Mouse (Mus musculus): ENCODE measurements at regions not wholly inside any gene's neighbourhood (a gene's known extent, or its start where the extent isn't known, plus 50 kb on each side); places are given as distances from the start of the nearest gene placed in this dataset.

GRCm38 (mm10) chr5:133907442-133907841 is 192.1 kb upstream of the Castor2 start:
- TF ChIP-seq GATA1 (IDR thresholded peaks at IDR 0.05; ENCODE audit: borderline replicate concordance, low read length) (no peak), FLI1 (IDR thresholded peaks at IDR 0.05; ENCODE audit: low read length) (no peak)

Data from megakaryocyte, embryonic 14.5 days (primary cell).